Mouse (Mus musculus): ENCODE measurements around the gene Ctsf.

Ctsf gene

GRCm38 (mm10) chr19:4854552-4855469 lies at the start of gene Ctsf:
Gene Ctsf (plus strand): TSS chr19:4855130.
- no peak for DNase-seq (ENCODE audit: low read depth)

GRCm38 (mm10) chr19:4810309-4810708 lies 44.6 kb upstream of the Ctsf start:
- no peak for DNase-seq (ENCODE audit: low read depth)

- no peak for DNase-seq (ENCODE audit: low read depth)
Observed at GRCm38 (mm10) chr19:4810746-4811062, 44.2 kb upstream of the Ctsf start.

- peak; percentile 97 for DNase-seq (ENCODE audit: low read depth)
Observed at GRCm38 (mm10) chr19:4811063-4811908, 43.6 kb upstream of the Ctsf start, which contains the start of the genes Gm21992 and Rbm14. Gene Gm21992 (minus strand): TSS chr19:4811612. Gene Rbm14 (minus strand): TSS chr19:4811634.

- no peak for DNase-seq (ENCODE audit: low read depth)
Observed at GRCm38 (mm10) chr19:4811909-4812242, 43.1 kb upstream of the Ctsf start.

GRCm38 (mm10) chr19:4812334-4812949 lies 42.5 kb upstream of the Ctsf start:
- DNase-seq (ENCODE audit: low read depth) = peak; percentile 33

GRCm38 (mm10) chr19:4813015-4813414 lies 41.9 kb upstream of the Ctsf start:
- DNase-seq (ENCODE audit: low read depth) = peak; percentile 59

- no peak for DNase-seq (ENCODE audit: low read depth)
Observed at GRCm38 (mm10) chr19:4817182-4817835, 37.6 kb upstream of the Ctsf start.

- no peak for DNase-seq (ENCODE audit: low read depth)
Observed at GRCm38 (mm10) chr19:4820678-4821303, 34.1 kb upstream of the Ctsf start.

GRCm38 (mm10) chr19:4828444-4829114 lies 26.4 kb upstream of the Ctsf start:
- no peak for DNase-seq (ENCODE audit: low read depth)

GRCm38 (mm10) chr19:4829156-4829555 lies 25.8 kb upstream of the Ctsf start:
- no peak for DNase-seq (ENCODE audit: low read depth)

- no peak for DNase-seq (ENCODE audit: low read depth)
Observed at GRCm38 (mm10) chr19:4833977-4834376, 21.0 kb upstream of the Ctsf start.

GRCm38 (mm10) chr19:4836096-4836495 lies 18.8 kb upstream of the Ctsf start:
- DNase-seq (ENCODE audit: low read depth) = no peak

GRCm38 (mm10) chr19:4837049-4837448 lies 17.9 kb upstream of the Ctsf start:
- no peak for DNase-seq (ENCODE audit: low read depth)

- no peak for DNase-seq (ENCODE audit: low read depth)
Observed at GRCm38 (mm10) chr19:4838526-4839140, 16.3 kb upstream of the Ctsf start.

- DNase-seq (ENCODE audit: low read depth) = peak; percentile 98
Observed at GRCm38 (mm10) chr19:4839149-4839548, 15.8 kb upstream of the Ctsf start, which contains the start of the genes Ccs and Ccdc87. Gene Ccs (minus strand): TSS chr19:4839332. Gene Ccdc87 (plus strand): TSS chr19:4839366.

GRCm38 (mm10) chr19:4840848-4841247 lies 14.1 kb upstream of the Ctsf start:
- no peak for DNase-seq (ENCODE audit: low read depth)

GRCm38 (mm10) chr19:4842611-4843010 lies 12.3 kb upstream of the Ctsf start:
- peak; percentile 53 for DNase-seq (ENCODE audit: low read depth)

GRCm38 (mm10) chr19:4845846-4846245 lies 9.1 kb upstream of the Ctsf start:
- no peak for DNase-seq (ENCODE audit: low read depth)

GRCm38 (mm10) chr19:4847490-4847889 lies 7.4 kb upstream of the Ctsf start:
- DNase-seq (ENCODE audit: low read depth) = peak; percentile 76
